8 mouse cellular contexts compared by ENCODE assay signal in the genomic region with DNA sequence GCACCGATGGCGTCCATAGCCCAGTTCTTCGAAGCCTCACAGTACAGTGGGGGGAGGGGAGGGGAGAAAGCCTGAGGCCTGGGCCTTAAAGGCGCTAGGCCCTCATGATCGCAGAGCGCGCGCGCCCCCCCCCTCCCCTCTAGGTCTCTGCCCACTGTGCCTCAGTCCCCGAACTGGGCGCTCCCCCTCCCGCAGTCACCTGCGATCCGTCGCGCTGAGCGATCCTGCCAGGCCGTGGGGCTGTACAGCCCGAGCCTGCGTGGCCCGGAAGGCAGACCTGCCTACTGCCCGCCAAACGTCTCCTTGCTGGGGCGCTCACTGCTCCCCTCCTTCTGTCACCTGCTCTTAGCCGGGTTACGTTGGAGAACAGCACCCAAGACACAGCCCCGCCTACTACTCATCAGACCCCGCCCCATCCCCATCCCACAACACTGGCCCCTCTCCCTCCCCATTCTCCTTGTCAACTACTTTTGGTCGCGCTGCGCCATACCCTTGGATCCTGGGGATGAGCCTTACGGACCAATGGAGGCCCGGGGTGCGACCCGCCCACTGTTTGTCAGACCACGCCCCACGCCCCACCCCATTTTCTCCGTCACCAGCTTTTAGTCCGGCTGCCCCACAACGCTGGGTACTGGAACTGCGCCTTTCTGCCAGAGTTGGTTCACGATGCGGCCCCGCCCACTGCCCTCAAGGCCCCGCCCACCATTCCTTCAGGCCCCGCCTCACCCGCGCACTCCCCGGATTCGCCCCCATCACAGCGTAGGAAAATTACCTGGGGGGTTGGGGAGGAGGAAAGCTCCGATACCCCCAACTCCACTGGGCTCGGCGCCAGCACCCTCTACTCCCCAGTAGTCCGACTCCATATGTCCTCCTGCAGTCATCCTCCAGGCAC. TPM values are rescaled to one million over a fixed set of nuclear protein-coding genes. Genes with fewer than 3 reads are reported as not detected.
DNase-seq lines count a peak whose midpoint lies in the region; ATAC-seq lines count a peak whose summit lies in the region.

No protein-coding gene starts in this region.

- peaks cover 55% of the 10 kb centered on the region for H3K4me1 ChIP-seq in forebrain, embryonic 10.5 days
- H3K4me1 ChIP-seq in heart, embryonic 15.5 days (replicated peaks): peaks cover 40% of the 10 kb centered on the region
- H3K4me1 ChIP-seq in liver, embryonic 15.5 days (replicated peaks): peaks cover 31% of the 10 kb centered on the region
- peaks cover 40% of the 10 kb centered on the region for H3K4me1 ChIP-seq in neural tube, embryonic 12.5 days

- DNase-seq in c-Kit-positive CD71-negative TER-119-negative erythroid progenitor cells, embryonic 14.5 days (ENCODE audit: low read depth): peak; percentile 64
- DNase-seq in forebrain, embryonic 10.5 days (ENCODE audit: extremely low spot score, low spot score): peak; percentile 98
- DNase-seq in kidney, postnatal 36 days: peak; percentile 97 to 98
- peak; percentile 97 for DNase-seq in telencephalon, adult 2 months (ENCODE audit: low read depth, low spot score)

- peak overlapping the region; percentile 80 for H3K4me3 ChIP-seq in forebrain, embryonic 10.5 days
- peak overlapping the region; percentile 77 for H3K4me3 ChIP-seq in heart, embryonic 15.5 days
- H3K4me3 ChIP-seq in liver, embryonic 15.5 days (replicated peaks): peak overlapping the region; percentile 62
- H3K4me3 ChIP-seq in neural tube, embryonic 12.5 days: peak overlapping the region; percentile 71

- peak overlapping the region; percentile 98 for H3K4me2 ChIP-seq in heart, embryonic 15.5 days
- peak overlapping the region; percentile 95 for H3K4me2 ChIP-seq in liver, embryonic 15.5 days
- peak overlapping the region; percentile 96 for H3K4me2 ChIP-seq in neural tube, embryonic 12.5 days (replicated peaks)

- H3K27me3 ChIP-seq in forebrain, embryonic 10.5 days (ENCODE audit: poor library complexity, severe bottlenecking): peaks cover 62% of the 10 kb centered on the region
- peaks cover 56% of the 10 kb centered on the region for H3K27me3 ChIP-seq in heart, embryonic 15.5 days
- peaks cover 70% of the 10 kb centered on the region for H3K27me3 ChIP-seq in liver, embryonic 15.5 days
- peaks cover 42% of the 10 kb centered on the region for H3K27me3 ChIP-seq in neural tube, embryonic 12.5 days (replicated peaks)

- peaks cover 35% of the 10 kb centered on the region for H3K36me3 ChIP-seq in forebrain, embryonic 10.5 days (replicated peaks)
- H3K36me3 ChIP-seq in heart, embryonic 15.5 days: peaks cover 13% of the 10 kb centered on the region; the same call in 1 of the 2 replicates
- H3K36me3 ChIP-seq in liver, embryonic 15.5 days (replicated peaks): no peaks in the 10 kb centered on the region
- peaks cover 34% of the 10 kb centered on the region for H3K36me3 ChIP-seq in neural tube, embryonic 12.5 days

- peak overlapping the region; percentile 93 for H3K27ac ChIP-seq in forebrain, embryonic 10.5 days
- H3K27ac ChIP-seq in heart, embryonic 15.5 days: peak overlapping the region; percentile 81
- no peak overlapping the region for H3K27ac ChIP-seq in liver, embryonic 15.5 days (replicated peaks)
- H3K27ac ChIP-seq in neural tube, embryonic 12.5 days: peak overlapping the region; percentile 76

- H3K9me3 ChIP-seq in forebrain, embryonic 10.5 days: no peaks in the 10 kb centered on the region
- H3K9me3 ChIP-seq in heart, embryonic 15.5 days (replicated peaks): no peaks in the 10 kb centered on the region
- no peaks in the 10 kb centered on the region for H3K9me3 ChIP-seq in liver, embryonic 15.5 days (replicated peaks)
- no peaks in the 10 kb centered on the region for H3K9me3 ChIP-seq in neural tube, embryonic 12.5 days

- H3K9ac ChIP-seq in heart, embryonic 15.5 days: peak overlapping the region; percentile 82
- peak overlapping the region; percentile 54; the same call in 1 of the 2 replicates for H3K9ac ChIP-seq in liver, embryonic 15.5 days
- peak overlapping the region; percentile 88 for H3K9ac ChIP-seq in neural tube, embryonic 12.5 days

- WGBS in forebrain, embryonic 10.5 days: under 1% methylated on average over 54 of the region's 55 CpGs
- WGBS in heart, embryonic 15.5 days: under 1% methylated on average over 48 of the region's 55 CpGs
- WGBS in liver, embryonic 15.5 days (ENCODE audit: insufficient replicate concordance): under 1% methylated on average over 50 of the region's 55 CpGs
- under 1% methylated on average over 54 of the region's 55 CpGs for WGBS in neural tube, embryonic 12.5 days

- peak; percentile 75 for ATAC-seq in CD4-positive, CD25-positive, alpha-beta regulatory T cell, adult 4 months
- ATAC-seq in heart, embryonic 15.5 days (replicated peaks; ENCODE audit: insufficient number of reproducible peaks, insufficient read depth, low FRiP score, low read depth): peak; percentile 84
- peak; percentile 83 for ATAC-seq in liver, embryonic 15.5 days (ENCODE audit: insufficient read depth)
- ATAC-seq in neural tube, embryonic 12.5 days (ENCODE audit: low FRiP score, low read depth): peak; percentile 88

RNA-seq across cellular contexts. Expression of gene Fbxo44, which starts 0.5 kb away (rescaled TPM):
- polyA plus RNA-seq in CD4-positive, CD25-positive, alpha-beta regulatory T cell, adult 4 months (2017; shearing (Covaris generic)): 1 to 10 TPM; 2.2 to 2.6 TPM
- 33.4 and 34.4 TPM in 2 replicates for polyA plus RNA-seq in forebrain, embryonic 10.5 days (2016; fragmentation: Nextera tagmentation; extraction: Ambion mirVana)
- 26.5 and 27.0 TPM in 2 replicates for polyA plus RNA-seq in heart, embryonic 15.5 days (2015; fragmentation: Nextera tagmentation; extraction: Ambion mirVana)
- 0.51 and 0.54 TPM in 2 replicates for polyA plus RNA-seq in liver, embryonic 15.5 days (2015; fragmentation: Nextera tagmentation; extraction: Ambion mirVana)
- polyA plus RNA-seq in neural tube, embryonic 12.5 days (2016; fragmentation: Nextera tagmentation; extraction: Ambion mirVana): 79.5 and 82.3 TPM in 2 replicates

RNA-seq across cellular contexts. Expression of gene Fbxo2, which starts 0.6 kb away (rescaled TPM):
- not detected for polyA plus RNA-seq in CD4-positive, CD25-positive, alpha-beta regulatory T cell, adult 4 months (2017; shearing (Covaris generic))
- 0.97 and 1.4 TPM in 2 replicates for polyA plus RNA-seq in forebrain, embryonic 10.5 days (2016; fragmentation: Nextera tagmentation; extraction: Ambion mirVana)
- polyA plus RNA-seq in heart, embryonic 15.5 days (2015; fragmentation: Nextera tagmentation; extraction: Ambion mirVana): 0.59 and 1.5 TPM in 2 replicates
- polyA plus RNA-seq in liver, embryonic 15.5 days (2015; fragmentation: Nextera tagmentation; extraction: Ambion mirVana): 0.28 TPM in 1 of 2 replicates, not detected in the other
- polyA plus RNA-seq in neural tube, embryonic 12.5 days (2016; fragmentation: Nextera tagmentation; extraction: Ambion mirVana): 2.7 and 4.0 TPM in 2 replicates

RNA-seq across cellular contexts. Expression of gene Fbxo6, which starts 7.8 kb away (rescaled TPM):
- 10 to 100 TPM; 44.1 to 56.6 TPM for polyA plus RNA-seq in CD4-positive, CD25-positive, alpha-beta regulatory T cell, adult 4 months (2017; shearing (Covaris generic))
- 8.4 and 10.4 TPM in 2 replicates for polyA plus RNA-seq in forebrain, embryonic 10.5 days (2016; fragmentation: Nextera tagmentation; extraction: Ambion mirVana)
- polyA plus RNA-seq in heart, embryonic 15.5 days (2015; fragmentation: Nextera tagmentation; extraction: Ambion mirVana): 18.8 and 19.7 TPM in 2 replicates
- polyA plus RNA-seq in liver, embryonic 15.5 days (2015; fragmentation: Nextera tagmentation; extraction: Ambion mirVana): 11.0 and 11.9 TPM in 2 replicates
- polyA plus RNA-seq in neural tube, embryonic 12.5 days (2016; fragmentation: Nextera tagmentation; extraction: Ambion mirVana): 13.9 and 16.1 TPM in 2 replicates

RNA-seq across cellular contexts. Expression of gene Draxin, which starts 29.3 kb away (rescaled TPM):
- polyA plus RNA-seq in CD4-positive, CD25-positive, alpha-beta regulatory T cell, adult 4 months (2017; shearing (Covaris generic)): not detected
- polyA plus RNA-seq in forebrain, embryonic 10.5 days (2016; fragmentation: Nextera tagmentation; extraction: Ambion mirVana): 1.6 and 2.2 TPM in 2 replicates
- 0.15 TPM in 1 of 2 replicates, not detected in the other for polyA plus RNA-seq in heart, embryonic 15.5 days (2015; fragmentation: Nextera tagmentation; extraction: Ambion mirVana)
- polyA plus RNA-seq in liver, embryonic 15.5 days (2015; fragmentation: Nextera tagmentation; extraction: Ambion mirVana): 0.07 and 0.10 TPM in 2 replicates
- polyA plus RNA-seq in neural tube, embryonic 12.5 days (2016; fragmentation: Nextera tagmentation; extraction: Ambion mirVana): 11.8 and 12.4 TPM in 2 replicates

RNA-seq across cellular contexts. Expression of gene Mad2l2, which starts 29.6 kb away (rescaled TPM):
- polyA plus RNA-seq in CD4-positive, CD25-positive, alpha-beta regulatory T cell, adult 4 months (2017; shearing (Covaris generic)): 10 to 100 TPM; 35.8 to 41.2 TPM
- 61.8 and 64.5 TPM in 2 replicates for polyA plus RNA-seq in forebrain, embryonic 10.5 days (2016; fragmentation: Nextera tagmentation; extraction: Ambion mirVana)
- polyA plus RNA-seq in heart, embryonic 15.5 days (2015; fragmentation: Nextera tagmentation; extraction: Ambion mirVana): 30.9 and 35.4 TPM in 2 replicates
- polyA plus RNA-seq in liver, embryonic 15.5 days (2015; fragmentation: Nextera tagmentation; extraction: Ambion mirVana): 12.9 and 13.2 TPM in 2 replicates
- polyA plus RNA-seq in neural tube, embryonic 12.5 days (2016; fragmentation: Nextera tagmentation; extraction: Ambion mirVana): 89.3 and 90.6 TPM in 2 replicates
